Mouse (Mus musculus): Measurements from ENCODE around the gene Dock9. TPM values are rescaled to one million over a fixed set of nuclear protein-coding genes. Genes with fewer than 3 reads are reported as not detected.
"Not testable (repeated sequence)": the region's sequence is repeated elsewhere in the genome, so short reads cannot be mapped to it uniquely, and the experiment has no call there.

The Dock9 gene
- total RNA-seq, 2 experiments from 2014 or later = 14.9 to 18.2 TPM

- intact Hi-C loops (cut with DNase I) = loop anchor here (5.0 kb wide), 1 partner anchor 46 kb away; no protein-coding TSS in a partner anchor
- no peak for DNase-seq
Observed at GRCm38 (mm10) chr14:121706482-121706901, 91.1 kb downstream of the Dock9 start.

GRCm38 (mm10) chr14:121705644-121706043 lies 92.0 kb downstream of the Dock9 start:
- intact Hi-C loops (cut with DNase I) = loop anchor here (5.0 kb wide), 1 partner anchor 47 kb away; no protein-coding TSS in a partner anchor
- DNase-seq = no peak

DNA sequence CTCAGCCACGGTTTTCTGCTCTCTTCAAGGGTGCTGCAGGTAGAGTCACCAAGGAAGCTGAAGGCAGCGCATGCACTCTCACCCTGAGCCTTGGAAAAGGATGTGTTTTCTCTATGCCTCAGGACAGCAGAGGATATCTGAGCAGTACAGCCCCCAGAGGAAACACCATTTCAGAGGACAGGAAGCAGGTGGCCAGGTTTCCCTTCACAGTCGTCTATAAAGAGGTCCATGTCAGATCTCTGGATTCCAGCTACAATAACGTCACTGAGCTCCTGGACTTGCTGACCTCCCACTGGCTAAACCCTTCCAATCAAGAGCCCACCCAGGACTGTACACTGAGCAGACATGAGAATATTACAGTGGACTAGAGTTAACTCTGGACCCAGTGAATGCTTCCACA lies 95.1 kb downstream of the Dock9 start:
- no peak for DNase-seq
- intact Hi-C loops (cut with DNase I) = no loop called here

GRCm38 (mm10) chr14:121700013-121700412 lies 97.6 kb downstream of the Dock9 start:
- no peak for DNase-seq
- intact Hi-C loops (cut with DNase I) = no loop called here

- intact Hi-C loops (cut with DNase I) = no loop called here
- DNase-seq = no peak
Observed at GRCm38 (mm10) chr14:121698620-121698950, 99.1 kb downstream of the Dock9 start.

- peak; percentile 60 to 64 for DNase-seq
- intact Hi-C loops (cut with DNase I) = no loop called here
Observed at GRCm38 (mm10) chr14:121697709-121698619, 99.7 kb downstream of the Dock9 start.

DNA sequence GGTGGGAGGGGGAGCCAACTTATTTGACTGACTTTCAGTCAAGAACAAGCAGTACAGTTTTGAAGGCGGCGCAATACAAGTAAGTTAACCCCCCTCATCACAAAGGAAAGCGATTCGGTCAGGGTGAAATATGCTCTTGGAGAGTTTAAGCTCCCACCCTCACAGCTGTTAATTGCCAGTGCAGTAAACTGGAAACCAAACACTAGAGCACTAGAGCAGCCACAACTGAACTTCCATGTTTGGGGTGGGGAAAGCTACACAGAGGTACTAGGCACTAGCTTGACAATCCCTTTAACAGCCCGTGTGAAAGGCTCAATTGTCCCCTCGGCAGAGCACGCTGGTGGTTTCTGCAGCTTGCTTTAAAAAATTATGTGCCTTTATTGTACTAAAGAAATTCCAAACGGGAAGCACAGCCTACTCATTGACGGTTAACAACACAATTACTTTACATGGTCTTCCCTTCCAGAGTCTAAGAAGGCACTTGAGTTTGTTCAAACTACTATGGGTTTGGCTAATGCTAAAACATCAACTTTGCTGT lies 100.4 kb downstream of the Dock9 start:
- no peak for DNase-seq
- intact Hi-C loops (cut with DNase I) = no loop called here

GRCm38 (mm10) chr14:121696429-121697118 lies 101.1 kb downstream of the Dock9 start:
- DNase-seq = no peak
- intact Hi-C loops (cut with DNase I) = no loop called here

DNA sequence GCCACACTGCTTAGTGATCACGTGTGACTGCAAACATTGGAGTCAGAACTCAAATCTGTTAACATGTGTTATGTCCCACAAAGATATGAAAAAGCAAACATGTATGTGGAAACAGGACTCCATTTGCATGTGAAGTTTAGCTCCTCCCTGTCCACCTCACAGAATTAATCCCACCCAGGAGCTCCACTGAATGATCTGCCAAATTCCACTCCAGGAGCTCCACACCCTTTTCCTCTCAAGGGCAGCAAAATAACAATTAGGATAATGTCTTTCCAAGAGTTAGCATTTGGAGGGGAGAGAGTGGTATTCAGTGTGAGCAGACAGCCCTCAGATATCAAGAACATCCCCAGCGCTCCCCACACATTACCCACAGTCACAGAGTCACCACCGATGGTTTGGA lies 102.9 kb downstream of the Dock9 start:
- DNase-seq = no peak
- intact Hi-C loops (cut with DNase I) = loop anchor here (5.0 kb wide), 1 partner anchor 47 kb away; no protein-coding TSS in a partner anchor

- intact Hi-C loops (cut with DNase I) = loop anchor here (5.0 kb wide), 1 partner anchor 47 kb away; no protein-coding TSS in a partner anchor
- DNase-seq = no peak
Observed at GRCm38 (mm10) chr14:121693991-121694594, 103.5 kb downstream of the Dock9 start.

DNA sequence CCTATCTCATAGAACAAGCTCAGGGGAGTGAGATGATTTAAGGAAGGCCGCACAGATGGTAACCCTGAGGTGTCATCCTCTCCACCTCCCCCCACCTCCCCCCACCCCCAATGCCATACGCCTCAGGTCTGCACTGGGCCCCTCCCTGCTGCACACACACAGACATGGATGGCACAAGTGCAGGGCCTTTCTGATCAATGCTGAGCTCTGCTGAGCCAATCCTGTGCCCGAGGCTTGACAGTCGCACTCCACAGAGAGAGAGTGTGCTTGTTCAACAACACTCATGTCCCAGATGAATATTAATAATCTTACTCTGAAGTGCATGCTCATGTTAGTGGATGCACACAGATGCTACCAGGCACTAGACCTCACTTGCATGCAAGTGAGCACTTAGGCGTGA lies 108.0 kb downstream of the Dock9 start:
- not testable (repeated sequence) for DNase-seq
- intact Hi-C loops (cut with DNase I) = loop anchor here (5.0 kb wide), 1 partner anchor 42 kb away; no protein-coding TSS in a partner anchor

DNA sequence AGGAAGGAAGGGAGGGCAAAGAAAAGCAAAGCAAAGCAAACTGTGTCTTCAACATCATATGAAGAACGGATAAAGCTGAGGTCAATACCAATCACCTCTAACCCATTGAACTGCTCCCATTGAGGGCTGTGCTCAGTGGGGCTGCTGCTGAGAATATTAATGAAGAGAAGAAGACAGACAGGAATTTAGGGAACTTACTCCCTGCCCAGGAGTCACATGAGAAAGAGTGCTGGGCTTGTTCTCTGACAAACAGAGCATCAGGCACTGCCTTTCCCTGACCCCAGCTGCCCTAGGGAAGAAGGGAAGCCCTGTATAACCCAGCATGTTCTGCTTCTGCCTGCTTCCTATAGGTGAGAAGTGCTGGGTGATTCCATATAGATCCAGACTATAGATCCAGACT lies 109.5 kb downstream of the Dock9 start:
- intact Hi-C loops (cut with DNase I) = no loop called here
- DNase-seq = no peak

DNA sequence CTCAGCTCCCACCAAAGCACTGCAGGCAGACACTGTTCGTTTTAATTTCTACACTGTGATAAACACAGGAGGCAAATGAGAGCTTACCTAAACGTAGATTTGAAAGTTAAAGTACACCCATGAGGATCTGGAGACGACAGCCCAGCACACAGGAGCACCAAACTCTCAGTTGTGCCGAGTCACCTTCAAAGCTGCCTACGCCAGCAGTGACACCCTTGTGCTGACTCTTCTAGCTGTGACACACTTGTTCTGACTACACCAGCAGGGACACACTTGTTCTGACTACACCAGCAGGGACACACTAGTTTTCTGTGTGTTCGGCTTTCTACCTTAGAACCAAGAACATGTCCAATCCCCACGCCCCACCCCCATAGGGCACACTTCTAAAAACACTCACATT lies 110.4 kb downstream of the Dock9 start:
- DNase-seq = no peak
- intact Hi-C loops (cut with DNase I) = no loop called here

DNA sequence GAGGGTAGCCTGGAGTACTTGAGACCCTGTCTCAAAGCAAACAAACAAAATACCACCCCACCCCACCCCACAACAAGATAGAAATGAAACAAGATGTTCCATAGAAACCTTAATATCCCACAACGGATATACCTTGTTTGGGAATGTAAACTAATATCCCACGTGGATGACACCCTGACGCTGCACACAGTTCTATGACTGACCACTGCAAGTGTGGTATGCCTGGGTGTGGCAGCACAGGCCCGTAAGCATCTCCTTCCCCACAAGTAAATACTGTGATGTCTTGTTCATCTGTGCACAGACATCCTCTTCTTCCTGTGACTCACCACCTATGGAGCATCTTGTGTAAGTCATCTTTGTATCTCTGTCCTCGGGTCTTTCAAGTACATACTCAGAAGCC lies 118.7 kb downstream of the Dock9 start:
- intact Hi-C loops (cut with DNase I) = no loop called here

GRCm38 (mm10) chr14:121678445-121678844 lies 119.2 kb downstream of the Dock9 start:
- no peak for DNase-seq
- intact Hi-C loops (cut with DNase I) = no loop called here

More for the DNA sequence above, 118.7 kb downstream of the Dock9 start:
- DNase-seq = no peak

GRCm38 (mm10) chr14:121676596-121677330 lies 120.9 kb downstream of the Dock9 start:
- intact Hi-C loops (cut with DNase I) = no loop called here
- DNase-seq = no peak

GRCm38 (mm10) chr14:121676121-121676591 lies 121.5 kb downstream of the Dock9 start:
- peak in 1 of 2 experiments; percentile 40 for DNase-seq

DNA sequence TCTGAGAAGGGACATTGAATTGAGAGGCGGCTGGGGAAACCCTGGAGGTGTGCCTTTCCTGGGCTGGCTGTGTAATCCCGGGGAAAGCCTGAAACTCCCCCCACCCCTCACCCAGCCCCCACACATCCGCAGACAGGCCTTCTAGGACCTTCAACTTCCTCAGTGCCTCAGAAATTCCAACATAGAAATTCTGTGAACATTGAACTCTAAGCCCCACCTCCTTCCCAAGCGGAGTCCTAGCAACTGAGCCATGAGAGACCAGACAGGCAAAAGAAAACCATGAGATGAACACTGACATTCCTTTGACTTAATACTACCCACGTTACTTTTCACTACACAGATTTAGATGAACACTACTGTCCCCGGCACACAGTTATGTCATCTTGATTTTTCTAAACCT lies 122.1 kb downstream of the Dock9 start:
- intact Hi-C loops (cut with DNase I) = no loop called here
- DNase-seq = no peak

More at GRCm38 (mm10) chr14:121676121-121676591, 121.5 kb downstream of the Dock9 start:
- intact Hi-C loops (cut with DNase I) = no loop called here

DNA sequence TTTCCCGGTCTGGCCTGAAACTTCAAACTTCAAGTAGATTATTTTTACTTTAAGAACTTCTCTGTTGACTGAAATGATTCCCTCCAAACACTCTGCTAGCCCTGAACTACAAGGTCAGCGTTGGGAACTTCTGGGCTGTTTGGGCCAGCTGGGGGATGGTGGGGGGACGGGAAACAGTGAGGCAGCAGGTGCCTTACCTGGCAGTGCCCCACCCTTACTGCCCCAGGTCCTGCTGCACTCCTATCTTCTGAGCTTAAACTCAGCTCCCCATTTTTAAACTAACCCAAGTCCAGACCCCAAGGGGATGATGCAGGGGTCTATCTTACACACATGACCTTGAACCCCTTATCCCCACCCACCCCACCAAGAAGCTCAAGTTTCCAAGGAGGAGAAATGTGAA lies 122.5 kb downstream of the Dock9 start:
- intact Hi-C loops (cut with DNase I) = no loop called here
- no peak for DNase-seq

DNA sequence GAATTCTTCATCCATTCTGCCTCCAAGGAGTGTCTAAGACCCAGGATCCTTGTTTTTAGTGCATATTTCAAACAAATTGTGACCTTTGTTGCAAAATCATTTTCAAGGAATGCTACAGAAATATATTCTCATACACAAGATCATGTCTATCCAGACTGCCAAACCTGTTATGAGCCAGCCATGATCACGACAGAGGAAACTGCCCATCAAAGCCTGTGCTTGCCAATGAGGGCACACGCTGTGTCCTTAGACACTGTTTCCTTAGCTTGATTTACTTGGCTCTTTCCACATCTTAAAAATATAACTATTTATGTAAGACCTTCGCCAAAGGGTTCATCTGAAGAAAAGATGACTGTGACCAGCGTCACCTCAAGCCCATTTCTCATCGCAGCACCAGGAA lies 127.6 kb downstream of the Dock9 start:
- intact Hi-C loops (cut with DNase I) = no loop called here
- DNase-seq = no peak

Data from gastrocnemius, postnatal 36 days (tissue).